Mouse (Mus musculus) lung, postnatal 36 days (tissue): Measurements from ENCODE around the gene Cadm4.

Experiments used
- DNase-seq: peaks from one replicate; pipeline ENCODE4 v3.0.0; 2022; ENCODE audit warnings: mixed read lengths

Gene Cadm4

DNA sequence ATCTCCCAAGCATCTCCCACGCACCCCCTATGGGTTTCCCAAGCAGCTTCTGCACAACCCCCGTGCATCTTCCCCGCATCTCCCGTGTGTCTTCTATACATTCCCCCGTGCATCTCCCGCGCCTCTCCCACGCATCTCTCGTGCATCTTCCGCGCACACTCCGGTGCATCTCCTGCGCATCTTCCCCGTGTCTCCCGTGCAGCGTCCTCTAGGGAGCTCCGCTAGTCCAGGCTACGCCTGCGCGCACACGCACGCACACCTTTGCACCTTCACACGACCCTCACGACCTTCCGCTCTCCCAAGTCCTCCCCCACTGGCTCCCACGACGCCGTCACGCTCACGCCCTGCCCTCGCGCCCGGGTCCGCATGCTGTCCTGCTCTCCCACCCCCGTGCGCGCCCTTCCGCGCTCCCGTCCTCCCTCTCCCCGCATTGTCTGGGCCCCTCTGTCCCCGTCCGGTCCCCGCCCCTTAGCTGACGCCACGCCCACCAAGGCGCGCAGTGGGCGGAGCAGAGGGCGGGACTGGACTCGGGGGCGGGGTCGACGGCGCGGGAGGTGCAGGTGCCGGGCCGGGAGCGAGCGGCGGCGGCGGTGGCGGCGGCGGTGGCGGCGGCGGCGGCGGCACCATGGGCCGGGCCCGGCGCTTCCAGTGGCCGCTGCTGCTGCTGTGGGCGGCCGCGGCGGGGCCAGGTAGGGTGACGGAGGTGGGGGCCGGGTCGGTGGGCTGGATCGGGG, at the start of gene Cadm4:
Gene Cadm4, plus strand, starts transcription at position 550 of the 734 bp plus-strand sequence.
- peak; percentile 69 for DNase-seq

DNA sequence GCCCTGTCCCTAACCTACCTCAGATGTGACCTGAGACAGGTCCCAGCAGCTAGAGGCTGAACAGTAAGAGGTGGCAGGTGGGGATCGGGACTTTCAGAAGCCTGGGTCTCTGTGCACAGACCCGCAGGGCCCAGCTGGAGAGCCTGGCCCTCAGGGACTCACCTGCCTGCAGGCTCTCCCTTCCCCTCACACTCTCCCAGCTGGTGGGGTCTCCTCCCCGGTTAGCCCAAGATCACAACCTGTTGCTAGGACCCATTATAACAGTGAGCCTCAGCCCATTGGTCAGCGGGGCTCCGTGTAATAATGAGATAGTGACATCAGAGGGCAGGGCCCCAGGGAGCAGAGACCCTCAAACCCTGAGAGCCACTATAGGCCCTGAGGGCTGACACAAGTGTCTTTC, 46.5 kb upstream of the Cadm4 start:
- DNase-seq = no peak

DNA sequence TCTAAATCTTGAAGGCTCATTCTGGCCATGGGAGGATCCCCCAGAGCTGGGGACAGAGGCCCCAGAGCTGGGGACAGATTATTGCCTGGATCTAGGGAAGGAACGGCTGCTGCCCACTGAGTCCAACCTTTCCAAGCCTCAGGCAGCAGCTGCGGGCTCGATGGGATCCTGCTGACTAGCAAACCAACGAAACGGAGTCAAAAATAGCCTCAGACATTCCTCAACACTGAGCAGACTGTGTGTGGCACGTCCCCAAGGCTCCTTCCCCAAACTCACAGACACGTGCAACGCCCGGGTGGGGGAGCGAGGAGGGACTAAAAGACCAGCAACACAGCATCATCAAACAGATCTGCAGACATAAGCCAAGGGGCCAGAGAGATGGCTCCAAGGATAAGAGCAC, 43.8 kb upstream of the Cadm4 start:
- DNase-seq = no peak

DNA sequence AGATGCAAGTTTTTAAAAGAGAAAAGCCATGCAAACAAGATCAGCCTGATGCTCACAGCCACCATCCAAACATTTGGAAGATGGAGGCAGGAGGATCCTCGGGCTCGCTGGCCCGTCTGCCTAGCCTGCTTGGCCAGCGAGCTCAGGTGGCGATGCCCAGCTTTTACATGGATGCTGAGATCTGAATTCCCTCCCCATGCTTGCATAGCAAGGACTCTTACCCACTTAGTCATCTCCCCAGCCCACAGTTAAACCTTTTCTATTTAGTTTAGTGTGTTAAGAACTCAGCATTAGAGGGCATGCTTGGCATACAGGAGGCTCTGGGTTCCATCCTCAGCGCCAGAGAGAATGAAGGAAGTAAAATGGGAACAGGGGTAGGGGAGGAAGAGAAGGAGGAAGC, 42.6 kb upstream of the Cadm4 start:
- DNase-seq = no peak

DNA sequence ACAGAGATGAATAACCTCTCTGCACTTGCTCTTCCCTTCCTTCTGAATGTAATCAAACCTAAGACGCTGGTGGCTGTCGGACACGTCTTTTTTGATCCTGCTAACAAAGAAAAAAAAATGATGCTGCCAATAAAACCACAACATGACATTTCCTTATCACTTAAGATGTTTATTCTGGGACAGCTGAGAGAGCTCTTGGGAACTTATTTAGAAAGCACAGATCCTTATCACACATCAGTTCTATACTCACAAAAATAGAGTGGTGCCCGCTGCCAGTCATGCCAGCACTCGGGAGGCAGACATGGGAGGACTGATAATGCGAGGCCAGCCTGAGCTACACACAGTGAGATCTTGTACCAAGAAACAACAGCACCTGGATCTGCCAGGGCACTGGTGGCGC, 41.9 kb upstream of the Cadm4 start:
- no peak for DNase-seq

DNA sequence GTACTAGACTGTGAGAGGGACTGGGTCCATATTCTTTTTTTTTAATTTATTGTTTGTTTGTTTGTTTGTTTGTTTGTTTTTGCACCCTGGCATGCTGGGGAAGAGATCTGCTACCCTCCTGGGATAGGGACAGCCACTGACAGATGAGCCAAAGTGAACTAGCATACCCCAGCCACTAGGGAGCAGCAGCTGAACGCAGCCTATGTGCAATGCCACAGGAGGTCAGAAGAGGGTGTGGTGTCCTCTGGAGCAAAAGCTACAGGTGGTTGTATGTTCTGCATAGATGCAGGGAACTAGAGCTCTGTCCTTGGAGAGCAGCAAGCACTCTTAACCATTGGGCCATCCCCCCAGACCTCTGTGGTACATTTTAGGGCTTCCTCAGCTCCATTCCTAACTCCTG, 40.0 kb upstream of the Cadm4 start:
- peak; percentile 87 for DNase-seq

DNA sequence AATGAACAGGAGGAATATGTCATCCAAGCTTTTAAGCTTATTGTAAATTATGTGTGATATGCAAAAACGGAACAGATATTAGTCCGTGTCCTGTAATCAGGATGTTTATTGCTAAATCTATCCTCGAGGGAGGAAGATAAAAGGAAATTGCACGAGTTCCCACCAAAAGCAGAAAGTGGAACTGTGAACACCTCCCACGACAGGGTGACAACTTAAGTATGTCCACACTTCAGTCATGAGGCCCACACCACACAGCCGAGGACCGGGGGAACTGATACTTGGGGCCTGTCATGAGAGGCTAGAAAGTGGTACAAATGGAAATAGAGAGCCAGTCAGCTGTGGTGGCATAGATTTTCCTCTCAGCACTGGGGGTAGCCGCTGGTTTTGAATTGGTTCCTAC, 39.5 kb upstream of the Cadm4 start:
- DNase-seq = peak; percentile 68

DNA sequence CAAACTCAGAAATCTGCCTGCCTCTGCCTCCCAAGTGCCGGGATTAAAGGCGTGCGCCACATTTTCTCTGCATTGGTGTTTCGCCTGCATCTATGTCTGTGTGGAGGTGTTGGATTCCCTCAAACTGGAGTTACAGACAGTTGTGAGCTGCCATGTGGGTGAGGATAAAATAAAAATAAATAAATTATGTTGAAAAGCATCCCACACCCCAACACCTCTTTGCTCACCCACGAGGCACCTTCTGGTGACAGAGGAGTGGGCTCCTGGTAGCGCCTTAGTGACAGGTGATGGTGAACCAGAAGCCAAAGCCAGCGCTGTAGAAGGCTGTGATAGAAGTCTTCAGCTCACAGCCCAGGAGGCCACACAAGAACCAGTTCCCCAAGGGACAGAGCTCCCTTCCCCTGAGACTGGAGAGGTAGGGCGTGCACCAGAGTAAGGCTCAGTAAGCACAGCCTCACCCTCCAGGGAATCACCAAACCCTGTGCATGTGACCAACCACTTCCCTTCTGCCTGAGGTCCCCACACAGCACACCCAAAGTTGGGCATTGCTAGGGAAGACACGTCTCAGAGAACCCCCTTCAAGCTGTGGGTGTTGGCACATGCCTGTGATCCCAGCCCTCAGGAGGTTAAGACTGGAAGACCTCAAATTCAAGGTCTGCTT, 36.4 kb upstream of the Cadm4 start:
- DNase-seq = peak; percentile 76

DNA sequence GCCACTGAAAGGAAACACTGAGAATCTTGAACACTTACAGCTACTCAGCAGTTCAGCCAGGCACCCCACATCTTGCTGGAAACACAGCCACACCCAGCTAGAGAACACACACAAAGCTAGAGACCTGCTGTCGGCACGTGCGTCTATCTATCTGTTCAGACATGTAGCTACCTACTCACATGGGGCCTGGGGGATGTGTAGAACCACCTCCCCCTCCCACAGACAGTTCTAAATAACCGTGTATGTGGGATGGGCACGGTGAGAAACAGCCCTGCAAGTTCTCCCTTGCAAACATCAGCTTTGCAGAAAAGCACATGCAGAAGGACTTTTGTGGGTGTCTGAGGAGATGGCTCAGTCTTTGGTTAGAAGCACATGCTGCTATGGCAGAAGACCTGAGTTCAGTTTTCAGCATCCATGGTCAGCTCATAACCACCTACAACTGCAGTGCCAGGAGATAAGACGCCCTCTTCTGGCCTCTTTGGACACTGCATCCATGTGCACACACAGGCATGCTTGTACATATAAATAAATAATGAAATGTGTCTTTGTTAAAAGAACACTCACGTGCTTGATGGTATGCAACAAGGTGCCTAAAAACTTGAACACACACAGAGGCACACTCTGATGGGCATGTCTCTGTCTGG, 35.0 kb upstream of the Cadm4 start:
- DNase-seq = peak; percentile 18

DNA sequence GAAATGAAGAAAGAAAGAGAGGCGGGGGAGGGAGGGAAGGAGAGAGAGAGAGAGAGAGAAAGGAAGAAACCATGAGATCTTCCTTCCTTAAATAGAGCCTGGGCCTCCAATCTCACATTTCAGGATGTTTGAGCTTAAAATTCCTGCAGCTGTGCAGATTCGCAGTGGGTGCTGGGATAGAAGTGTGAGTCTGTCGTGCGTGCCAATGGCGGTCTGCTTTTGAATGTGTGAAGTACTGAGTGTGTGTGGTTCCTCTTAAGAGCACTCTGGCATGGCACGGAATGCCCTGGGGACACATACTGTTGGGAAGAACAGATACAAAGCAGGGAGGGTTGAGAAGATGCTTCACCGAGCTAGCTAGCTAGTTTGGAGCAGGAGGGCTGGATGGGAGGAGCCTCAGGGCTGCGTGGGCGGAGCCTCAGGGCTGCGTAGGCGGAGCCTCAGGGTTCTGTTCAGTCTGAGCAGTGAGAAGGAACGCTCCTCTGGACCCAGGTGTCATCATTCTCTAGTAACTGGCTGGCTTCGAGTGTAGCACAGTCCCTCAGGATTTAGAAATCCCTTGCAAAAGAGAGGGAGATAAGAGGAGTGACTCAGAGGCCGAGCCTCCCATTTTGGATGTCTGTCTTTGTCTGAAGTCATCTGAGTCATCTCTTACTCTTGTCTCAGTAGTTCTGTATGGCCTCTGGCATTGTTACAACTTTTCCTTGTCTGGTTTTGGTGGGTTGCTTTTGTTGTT, 32.9 kb upstream of the Cadm4 start:
- DNase-seq = peak; percentile 28

DNA sequence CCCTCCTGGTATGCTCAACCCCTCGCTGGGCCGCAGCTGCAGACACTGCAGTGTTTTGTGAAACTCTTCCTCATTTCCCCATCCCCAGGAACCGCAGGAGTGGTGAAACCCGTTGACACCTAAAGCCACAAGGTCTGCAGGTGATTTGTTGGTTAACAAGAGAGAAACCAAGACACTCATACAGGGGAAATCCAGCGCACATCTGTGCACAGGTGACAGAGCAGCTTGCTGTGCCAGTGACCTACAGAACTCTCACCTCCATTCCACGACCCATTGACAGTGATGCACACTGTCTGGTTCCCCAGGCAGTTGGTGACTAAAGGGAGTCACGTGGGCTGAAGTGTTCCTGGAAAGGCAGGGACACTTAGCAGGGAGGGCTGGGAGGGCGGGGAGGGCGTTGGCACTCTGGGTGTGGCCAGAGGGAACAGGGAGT, 31.2 kb upstream of the Cadm4 start:
- peak; percentile 52 for DNase-seq

DNA sequence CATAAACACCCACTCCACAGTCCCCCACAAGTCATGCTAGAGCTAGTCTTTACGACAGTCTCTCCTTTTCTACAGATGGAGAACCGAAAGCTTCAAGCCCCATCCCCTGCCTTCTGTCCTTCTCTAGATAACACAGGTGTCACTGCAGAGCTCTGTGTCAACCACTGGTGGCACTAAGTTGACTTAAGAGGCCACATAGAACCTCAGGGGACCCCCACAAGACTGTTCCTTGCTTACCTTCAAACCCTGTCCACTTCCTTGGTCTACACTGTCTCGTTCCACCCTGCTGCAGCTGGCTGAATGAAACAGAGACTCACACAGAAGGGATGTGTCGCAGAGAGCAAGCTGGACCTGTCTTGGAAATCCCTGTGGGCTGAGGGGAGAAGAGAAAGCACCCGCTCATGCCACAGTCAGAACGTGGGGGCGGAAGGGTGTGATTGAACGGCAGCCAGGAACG, 29.9 kb upstream of the Cadm4 start, which contains the start of gene Irgc1:
Gene Irgc1, minus strand, starts transcription at position 443 of the 457 bp plus-strand sequence.
- peak; percentile 32 for DNase-seq

DNA sequence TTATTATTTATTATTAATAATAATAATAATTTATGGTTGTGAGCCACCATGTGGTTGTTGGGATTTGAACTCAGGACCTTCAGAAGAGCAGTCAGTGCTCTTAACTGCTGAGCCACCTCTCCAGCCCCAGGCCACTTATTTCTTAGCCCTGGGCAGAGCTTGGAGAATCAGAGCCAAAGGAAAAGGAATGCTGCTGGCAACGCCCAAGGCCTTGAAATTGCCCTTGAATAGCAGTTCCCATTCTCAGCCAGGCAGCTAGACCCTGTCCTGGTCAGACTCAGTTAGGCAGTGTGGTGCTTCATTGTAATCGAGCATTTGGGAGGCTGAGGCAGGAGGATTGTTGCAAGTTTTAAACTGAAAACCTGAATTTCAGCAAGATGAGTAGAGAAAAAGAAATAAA, 27.6 kb upstream of the Cadm4 start:
- no peak for DNase-seq

DNA sequence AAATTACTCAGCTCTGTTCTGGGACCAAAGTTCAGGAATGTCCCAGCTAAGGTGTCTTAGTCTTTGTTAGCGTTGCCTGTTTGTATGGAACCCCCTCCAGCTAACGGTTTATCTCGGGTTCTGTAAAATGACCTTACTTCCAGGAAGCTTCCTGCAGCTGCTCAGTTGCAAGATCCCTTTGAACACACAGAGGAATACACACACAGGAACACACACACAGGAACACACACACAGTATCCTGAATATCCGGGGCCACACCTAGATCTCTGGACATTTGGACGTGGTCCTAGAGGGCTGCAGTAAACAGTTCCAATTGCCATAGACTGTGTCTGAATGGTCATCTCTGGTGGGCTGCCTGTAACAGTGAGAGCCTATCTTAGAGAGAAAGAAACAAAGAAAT, 26.1 kb upstream of the Cadm4 start:
- peak; percentile 79 for DNase-seq

DNA sequence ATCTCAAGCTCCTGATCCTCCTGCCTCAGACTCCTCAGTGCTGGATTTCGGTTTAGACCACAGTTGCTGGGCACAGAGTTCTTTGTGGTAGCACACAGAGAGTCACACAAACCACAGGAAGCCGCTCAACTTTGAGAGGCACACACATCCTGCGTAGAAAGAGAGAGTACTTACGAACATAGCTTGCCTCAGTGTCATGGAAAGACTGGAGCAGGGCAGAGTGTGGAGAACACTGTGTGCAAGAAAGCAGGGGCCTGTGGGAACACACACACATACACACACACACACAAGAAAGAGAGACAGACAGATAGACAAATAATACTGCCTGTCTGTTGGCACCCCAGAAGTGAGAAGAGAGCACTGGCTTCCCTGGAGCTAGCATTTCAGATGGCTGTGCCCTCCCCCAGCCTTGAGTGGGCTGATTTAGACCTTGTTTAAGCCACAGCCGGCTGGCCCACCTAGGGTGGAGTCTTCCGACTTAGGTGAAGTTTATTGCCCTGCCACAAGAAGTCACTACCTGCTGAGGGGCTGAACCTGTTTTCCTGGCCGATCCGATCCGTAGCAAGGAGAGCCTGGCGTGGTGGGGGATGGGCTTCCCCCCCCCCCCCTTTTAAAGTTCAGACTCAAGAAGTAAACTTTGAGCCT, 24.0 kb upstream of the Cadm4 start:
- peak; percentile 65 for DNase-seq

DNA sequence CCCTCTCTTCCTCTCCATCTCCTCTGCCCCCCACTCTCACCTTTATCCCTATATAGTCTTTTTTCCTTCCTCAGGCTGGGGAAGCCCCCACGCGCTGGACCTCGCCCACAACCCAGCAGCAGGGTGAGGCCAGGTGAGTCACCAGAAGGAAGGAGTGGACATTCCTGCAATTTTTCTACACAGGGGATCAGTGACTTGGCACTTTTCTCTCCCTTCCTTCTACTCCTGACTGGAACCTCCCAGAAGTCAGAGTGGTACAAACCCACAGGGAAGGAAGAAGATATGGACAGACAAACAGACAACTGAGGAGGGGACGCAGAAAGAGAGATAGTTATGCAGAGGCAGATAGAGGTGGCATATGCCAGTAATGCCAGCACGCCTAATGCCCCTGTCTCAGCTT, 22.4 kb upstream of the Cadm4 start:
- DNase-seq = peak; percentile 42

DNA sequence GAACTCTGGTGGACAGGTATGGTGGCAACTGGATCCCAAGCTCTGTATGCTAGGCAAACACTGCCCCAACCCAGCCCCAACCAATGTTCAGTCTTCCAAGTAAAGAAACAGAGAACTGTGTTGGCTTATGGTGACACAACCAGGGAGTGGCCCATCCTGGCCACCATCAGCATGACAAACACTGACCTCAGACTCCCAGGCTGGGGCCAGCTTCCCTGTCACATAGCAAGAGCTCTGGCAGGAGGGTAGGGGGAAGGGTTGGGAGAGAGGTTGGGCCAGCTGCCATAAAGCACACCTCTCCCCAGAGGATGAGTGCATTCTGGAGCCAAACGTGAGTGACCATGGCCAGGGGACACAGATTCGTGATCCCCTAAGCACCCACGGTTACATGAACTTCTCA, 22.0 kb upstream of the Cadm4 start:
- DNase-seq = peak; percentile 89

DNA sequence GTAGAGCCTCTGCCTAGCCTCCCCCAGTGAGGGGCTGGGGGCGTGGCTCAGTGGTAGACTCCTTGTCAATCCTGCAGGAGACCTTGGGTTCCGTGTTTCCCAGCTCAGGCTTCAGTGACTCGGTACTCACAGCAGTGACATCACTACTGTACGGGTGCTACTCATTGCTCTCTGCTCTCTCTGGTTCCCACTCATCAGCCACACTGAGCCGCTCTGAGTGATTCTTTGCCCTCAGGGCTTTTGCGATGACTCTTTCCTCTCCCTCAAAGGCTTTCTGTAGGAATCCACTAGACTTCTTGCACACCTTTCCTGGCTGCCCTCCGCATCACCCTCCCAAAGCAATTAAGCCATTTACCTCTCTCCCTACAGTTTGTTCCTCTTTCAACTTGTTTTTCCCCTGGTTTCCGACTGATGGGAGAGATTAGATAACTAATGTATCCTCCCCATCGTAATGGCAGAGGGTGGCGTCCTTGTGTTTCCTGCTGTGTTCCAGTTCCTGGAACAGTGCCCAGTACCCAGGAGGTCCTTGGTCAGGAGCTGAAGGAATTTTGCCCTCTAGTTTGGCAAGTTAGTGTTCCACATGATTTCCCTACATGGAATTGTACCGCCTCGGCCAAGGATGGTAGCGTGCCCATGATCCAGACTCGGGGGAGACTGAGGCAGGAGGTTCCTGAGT, 20.3 kb upstream of the Cadm4 start:
- DNase-seq = peak; percentile 84

DNA sequence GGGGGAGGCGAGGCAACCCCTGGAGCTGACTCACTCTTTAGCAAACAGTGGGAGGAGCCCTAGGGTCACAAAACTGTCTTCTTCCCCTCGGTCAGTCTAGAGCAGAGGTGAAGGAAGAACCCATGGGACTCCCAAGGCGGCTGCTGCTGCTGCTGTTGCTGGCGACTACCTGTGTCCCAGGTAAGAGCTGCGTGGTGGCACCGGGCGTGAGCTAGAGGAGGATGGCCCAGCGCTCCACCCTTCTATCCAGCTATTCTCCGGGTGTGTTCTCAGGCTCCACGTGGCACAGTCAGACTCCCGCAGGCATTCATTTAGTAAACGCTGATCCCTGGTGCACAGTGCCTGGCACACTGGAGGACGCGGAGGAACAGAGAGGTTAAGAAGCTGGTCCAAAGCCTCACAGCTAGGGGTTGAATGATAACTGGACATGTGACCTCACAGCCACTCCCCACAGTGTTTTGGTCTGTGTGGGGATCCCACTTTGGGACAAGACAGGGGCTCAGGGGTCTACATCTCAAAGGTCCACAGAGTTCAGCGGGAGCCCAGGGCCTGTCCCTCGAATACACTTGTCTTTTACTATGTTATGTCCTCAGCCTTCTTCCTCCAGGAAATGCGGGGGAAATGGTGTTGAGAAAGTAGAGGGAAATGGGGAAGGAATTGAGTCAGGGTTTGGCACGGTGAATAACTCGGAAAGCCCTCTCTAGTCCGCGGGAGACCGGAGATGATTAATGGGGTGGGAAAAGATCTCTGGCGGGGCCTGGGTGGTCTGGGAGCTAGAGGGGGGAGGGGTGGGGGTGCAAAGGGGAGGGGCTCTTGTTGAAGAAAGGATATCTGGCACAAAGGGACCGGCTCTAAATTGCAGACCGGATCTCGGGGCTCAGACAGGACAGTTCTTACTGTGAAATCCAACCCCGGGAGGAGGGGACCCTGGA, 19.2 kb upstream of the Cadm4 start, which contains the start of gene Plaur:
Gene Plaur, plus strand, starts transcription at position 97 of the 932 bp plus-strand sequence.
- peak; percentile 79 for DNase-seq

DNA sequence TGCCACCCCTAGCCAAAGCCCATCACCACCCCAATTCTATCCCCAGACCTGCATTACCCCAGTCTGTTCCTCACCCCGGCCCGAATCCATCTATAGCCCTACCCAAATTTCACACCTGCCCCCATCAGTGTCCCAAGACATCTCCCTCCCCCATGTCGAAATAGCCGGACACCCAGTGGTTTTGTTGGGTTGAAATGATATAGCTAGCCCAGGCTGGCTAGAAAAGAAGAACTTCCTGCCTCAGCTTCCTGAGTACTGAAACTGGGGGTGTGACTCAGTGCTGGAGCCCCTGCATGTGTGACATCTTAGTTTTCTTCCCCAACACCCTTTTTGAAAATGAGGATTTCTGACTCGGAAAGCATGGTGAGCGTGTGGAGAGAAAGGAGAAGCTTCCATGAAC, 15.0 kb upstream of the Cadm4 start:
- DNase-seq = no peak

DNA sequence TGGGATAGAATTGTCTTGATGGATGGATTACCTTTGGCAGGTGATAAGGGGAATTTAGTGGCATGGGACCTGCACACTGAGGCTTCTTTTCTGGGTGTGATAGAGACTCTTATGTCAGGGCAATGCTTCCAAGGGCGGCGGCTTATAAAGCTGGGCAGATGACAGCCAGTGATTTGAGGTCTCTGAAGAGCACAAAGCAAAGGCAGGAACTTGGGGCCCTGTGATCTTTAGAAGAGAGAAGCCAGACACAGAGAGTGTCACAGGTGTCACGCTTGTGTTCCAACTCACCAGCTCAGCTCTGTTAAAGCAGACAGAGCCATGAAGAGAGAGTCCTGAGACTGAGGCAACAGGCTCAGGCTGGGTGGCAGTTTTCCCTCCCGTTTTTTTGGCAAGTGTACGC, 13.9 kb upstream of the Cadm4 start:
- DNase-seq = no peak
